Mouse (Mus musculus) urinary bladder, postnatal 25 days (tissue): ENCODE measurements around the gene Pid1.
"Not testable (repeated sequence)": the region's sequence is repeated elsewhere in the genome, so short reads cannot be mapped to it uniquely, and the experiment has no call there.

ENCODE experiments used
- DNase-seq: peaks from one replicate; pipeline ENCODE4 v3.0.0; 2022; ENCODE audit warnings: low spot score

Gene Pid1

DNA sequence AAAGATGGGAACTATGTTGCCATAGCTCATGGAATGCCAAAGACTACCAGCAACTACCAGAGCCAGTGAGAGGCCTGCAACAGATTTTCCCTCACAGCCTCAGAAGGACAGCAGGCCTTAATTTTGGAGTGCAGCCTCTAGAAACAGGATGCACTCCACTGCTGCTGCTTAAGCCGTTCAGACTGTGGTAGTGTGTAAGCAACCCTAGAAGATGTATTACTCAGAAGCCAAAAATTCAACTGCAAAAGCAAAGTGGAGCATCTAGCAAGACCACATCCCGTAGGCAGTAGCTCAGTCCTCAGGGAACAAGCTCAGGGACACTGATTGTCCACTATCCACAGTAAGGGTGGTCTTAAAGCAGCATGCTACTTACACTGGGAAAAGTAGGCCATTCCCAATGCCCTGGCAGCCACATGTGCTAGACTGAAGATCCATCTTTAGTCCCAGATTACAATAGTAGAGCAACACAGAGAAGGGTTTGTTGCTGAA lies 92.2 kb downstream of the Pid1 start:
- DNase-seq: no peak

DNA sequence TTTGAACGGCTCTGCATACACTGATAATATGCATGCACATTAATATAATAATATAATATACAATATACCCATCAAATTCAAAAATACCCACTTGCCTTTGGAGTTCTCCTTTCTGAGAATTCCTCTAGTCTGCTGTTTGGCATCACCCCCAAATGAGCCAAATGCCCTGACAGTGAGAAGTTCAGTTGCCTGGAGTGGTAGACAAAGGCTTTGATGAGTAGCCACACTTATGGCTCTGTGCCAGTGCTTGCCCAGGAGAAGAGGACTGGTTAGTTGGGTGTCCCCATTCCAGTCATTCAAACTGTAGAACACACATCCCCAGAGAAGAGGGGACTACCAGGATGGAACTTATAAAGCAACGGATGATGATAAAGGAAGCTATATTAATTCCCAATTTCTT lies 106.3 kb downstream of the Pid1 start:
- DNase-seq: no peak

DNA sequence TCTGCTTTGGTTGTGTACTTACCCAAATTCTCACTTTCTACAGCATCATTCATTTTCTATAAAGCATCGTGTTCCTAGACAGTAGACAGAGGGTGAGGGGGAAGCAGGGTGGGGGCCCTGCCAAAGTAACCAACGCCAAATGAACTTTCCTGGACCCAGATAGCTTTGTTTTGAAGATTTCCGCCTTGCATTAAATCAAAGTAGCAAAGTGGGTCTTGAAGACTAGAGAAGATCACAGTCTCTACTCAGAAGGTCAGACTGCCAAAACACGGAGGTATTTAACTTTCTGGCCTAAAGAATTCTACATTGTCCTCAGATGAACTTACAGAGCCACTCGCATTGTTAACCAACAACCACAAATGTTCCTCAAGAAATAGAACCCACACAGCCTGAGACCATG lies 109.6 kb downstream of the Pid1 start:
- DNase-seq: no peak

DNA sequence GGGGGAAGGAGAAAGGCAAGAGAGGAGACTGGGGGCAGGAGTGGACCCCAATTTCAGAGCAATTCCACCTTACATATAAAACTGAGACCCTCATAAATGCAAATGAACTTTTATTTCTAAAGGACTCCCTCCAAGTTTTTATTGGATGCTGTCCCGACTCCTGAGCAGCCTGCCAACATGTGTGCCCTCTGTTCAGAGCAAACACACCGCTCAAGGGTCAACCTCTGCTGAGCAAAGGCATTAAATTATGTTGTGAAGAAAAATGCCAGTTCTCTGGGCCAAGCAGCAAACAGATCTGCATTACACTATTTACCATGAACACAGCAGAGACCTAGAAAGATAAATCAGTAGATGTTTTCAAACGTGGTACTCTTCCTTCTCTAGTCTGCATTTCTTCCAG lies 110.1 kb downstream of the Pid1 start:
- no peak for DNase-seq

DNA sequence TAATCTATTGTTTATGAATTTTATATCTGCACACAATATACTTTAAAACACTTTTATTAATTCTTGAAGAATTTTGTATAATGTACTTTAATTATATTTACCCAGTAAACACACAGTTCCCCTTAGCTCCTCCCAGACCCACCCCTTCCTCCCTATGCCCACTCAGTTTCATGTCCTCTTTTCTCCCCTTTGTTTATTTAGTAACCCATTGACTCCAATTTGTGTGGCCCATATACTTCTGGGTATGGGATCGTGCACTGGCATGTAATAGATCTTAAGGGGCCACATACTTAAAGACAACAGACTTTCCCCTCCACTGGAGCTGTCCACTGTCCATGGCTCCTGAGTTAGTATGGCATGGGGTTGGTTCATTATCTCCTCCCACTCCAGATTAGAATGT lies 112.8 kb downstream of the Pid1 start:
- DNase-seq: no peak

DNA sequence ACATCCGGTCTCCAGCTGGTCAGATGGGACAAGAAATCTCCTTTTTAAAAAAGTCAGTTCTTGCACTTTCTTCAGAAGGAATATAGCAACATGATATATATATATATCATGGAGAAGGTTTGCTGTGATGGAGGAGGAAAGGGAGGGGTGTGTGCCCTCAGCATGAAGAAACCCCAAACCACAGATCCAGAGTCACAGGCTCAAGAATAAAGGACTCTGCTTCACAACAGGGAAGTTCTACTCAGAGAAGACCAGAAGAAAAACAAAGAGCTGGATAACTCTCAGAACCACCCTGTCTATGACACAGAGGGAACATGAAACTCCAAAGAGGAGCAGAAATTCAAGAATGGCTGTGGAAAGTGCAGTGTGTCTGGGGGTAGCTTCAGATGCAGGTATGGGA lies 113.2 kb downstream of the Pid1 start:
- no peak for DNase-seq

DNA sequence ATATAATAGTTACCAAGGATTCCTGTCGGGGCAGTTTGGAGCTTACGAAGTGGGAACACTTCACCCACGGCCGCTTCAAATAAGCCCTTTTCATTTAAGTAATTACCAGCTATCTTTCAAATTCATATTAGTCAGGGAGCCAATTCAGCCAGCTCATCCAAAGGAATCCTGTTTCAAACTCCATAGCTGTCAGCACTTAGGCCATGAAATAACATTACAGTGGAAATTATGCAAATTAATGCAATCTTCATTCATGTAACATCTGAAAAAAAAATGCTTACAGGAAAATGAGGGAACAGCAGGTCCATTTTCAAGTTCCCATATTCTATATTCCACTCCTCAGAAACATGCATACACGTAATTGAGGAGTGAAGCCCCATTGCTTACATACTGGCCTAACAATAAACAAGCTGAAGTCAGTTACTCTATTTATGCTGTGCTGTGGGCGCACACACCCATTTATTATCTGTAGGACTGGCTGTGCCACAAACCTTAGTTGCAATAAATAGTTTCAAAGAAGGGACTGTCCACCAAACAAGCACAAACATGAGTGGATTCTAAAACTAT lies 114.1 kb downstream of the Pid1 start:
- no peak for DNase-seq

DNA sequence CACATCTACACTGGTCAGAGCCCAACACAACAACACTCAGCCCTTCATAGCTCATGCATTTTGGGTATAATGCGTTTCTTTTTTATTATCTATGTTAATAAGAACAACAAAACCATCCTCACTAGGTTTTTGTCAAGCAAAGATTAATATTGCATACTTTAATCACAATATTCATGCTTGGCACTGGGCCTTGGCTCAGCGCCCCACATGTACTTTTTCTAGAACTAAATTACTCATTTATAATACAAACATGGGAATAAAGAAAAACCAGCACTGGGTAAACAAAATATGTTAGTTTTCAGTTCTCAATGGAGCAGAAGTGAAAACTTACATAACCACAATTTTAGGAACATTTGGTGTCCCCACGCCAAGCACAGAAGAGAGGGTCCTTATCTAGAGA lies 116.9 kb downstream of the Pid1 start:
- DNase-seq: peak; percentile 17

DNA sequence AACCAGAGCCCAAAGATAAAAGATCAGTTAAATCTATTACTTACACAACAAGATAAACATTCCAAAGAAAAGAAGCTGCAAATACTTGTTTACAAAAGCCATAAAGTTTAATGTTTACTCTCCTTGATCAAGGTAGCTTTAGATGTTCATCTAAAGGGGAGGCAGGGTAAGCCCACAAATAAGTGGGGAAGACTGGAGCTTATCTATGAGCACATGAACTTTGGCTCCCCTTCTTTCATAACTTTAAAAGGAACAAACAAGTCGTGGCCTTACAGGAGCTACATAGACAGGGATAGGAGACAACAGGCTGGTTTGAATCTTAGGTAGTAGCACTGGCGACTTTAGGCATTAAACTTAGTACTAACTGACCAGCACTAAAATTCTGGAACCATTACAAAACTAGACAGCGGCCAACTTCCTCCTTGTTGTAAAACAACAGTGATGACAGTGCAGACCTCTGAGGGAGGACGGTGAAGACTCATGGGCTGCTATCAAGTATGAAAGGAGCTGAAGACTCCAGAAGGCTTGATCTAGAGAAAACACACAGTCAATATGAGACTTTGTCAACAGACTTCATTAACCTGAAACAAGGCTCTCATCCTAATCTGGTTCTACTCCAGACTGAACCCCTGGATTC lies 122.7 kb downstream of the Pid1 start:
- no peak for DNase-seq

DNA sequence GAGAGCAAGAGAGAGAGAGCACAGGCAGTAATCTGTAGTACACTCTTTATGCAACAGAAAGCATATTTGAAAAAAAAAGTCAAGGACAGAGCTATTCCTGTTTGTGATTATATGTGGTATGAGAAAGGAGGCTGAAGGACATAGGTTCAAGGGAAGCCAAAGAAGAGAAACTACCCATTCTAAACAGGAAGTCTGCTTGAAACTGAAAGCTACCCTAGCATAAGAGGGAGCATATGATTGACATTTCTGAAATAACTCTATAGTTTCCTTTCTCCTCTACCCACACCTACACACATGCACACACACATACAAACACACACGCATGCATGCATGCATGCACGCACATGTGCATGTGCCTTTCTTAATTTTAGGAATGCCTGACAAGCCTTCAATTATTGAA lies 123.8 kb downstream of the Pid1 start:
- no peak for DNase-seq

DNA sequence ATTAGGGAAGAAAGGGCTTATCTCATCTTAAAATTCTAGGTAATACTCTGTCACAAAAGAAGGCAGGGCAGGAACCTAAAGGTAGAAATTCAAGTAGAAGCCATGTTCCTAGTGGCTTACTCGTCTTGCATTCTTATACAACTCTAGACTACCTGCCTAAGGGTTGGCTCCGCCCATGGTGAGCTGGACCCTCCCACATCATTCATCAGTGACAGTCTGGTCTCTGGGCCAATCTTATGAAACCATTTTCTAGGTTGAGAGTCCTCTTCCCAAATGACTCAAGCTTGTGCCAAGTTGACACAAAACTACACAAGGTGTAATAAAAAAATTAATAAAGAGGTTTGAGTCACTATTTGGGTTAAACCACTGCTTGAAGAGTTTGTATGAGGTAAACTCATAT lies 133.5 kb downstream of the Pid1 start:
- DNase-seq: no peak

DNA sequence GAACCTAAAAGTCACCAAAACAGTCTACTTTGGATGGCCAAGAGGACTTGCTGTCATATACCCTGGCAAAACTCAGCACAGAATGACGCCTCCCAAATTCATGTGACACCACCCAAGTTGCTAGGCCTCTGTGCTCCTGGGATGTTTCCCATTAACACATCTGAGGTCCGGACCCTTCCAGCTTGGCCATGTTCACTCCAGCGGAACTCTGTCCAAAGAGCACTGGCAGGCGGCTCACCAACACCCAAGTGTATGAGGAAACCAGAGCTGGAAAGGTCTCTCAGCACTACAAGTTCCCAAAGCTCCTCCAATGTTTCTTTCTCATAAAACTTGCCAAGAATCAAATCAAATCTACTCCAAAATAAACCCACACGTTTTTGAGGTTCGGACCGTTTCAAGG lies 138.4 kb downstream of the Pid1 start:
- no peak for DNase-seq

DNA sequence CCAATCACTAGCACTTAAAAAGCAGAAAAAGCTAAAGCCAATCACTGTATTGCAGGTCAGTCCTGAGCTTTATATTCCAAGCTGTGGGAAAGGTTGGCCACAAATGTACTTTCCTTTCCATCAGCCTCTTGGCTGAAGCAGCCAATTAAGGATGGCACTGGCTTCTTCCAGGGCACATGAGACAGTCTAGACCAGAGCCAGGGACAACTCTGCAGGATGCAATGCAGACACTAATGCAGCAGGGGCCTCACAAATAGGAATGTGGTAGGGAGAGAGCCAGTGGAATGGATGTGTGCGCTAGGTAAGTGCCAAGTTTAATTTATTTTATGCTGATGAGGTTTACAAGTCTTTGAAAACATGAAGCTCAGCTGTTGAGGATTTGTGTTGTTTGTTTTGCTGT lies 141.9 kb downstream of the Pid1 start:
- no peak for DNase-seq

DNA sequence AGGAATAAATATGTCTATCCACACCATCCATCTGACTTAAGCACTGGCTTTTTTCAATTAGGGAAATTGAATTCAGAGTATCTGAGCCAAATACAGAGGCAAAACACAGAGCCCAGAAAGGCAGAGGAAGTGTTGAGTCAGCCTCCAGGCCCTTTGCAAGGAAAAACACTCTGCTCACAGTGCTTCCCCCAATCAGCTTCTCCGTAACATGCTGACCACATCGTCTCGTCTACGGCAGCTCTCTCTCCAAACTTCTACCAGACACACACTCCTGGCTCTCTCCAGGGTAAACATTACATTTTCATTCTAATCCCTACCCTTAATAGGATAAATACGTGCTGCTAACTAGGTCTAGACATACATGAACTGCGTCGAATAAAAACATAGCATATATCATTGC lies 145.4 kb downstream of the Pid1 start:
- DNase-seq: no peak

DNA sequence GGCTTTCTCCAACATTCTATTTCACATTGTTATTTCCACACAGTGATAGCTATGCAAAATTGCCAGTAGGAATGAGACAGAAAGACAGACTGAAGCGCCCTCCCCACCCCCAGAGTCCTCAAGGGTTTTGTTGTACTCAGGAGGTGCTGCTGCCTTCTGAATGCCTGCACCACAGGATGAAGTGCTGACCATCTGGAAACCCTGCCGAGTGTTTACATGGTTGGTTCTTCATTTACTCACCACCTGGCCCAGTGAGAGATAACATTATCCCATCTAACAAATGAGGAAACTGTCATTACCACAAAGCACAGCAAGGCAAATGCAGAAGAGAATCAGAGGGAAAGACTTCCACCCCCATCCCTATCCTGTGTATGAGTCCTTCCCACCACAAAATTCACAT lies 146.2 kb downstream of the Pid1 start:
- DNase-seq: no peak

DNA sequence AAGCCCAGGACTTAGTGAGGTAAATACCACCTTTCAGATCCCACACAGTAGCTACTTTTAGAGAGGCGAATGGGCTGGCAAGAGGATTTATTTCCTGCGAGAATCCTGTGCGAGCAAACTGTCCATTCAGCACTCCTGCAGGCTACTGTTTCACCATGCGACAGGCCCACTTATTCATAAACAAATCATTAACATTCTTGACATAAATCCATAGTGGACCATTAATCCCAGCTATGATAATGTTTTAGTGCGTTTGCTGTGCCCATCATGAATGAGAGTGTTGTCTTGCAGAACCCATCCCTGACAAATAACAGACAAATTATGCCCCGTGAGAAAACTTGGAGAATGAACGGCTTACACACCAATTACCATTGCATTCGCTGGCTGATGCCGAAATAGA lies 152.5 kb downstream of the Pid1 start:
- no peak for DNase-seq

DNA sequence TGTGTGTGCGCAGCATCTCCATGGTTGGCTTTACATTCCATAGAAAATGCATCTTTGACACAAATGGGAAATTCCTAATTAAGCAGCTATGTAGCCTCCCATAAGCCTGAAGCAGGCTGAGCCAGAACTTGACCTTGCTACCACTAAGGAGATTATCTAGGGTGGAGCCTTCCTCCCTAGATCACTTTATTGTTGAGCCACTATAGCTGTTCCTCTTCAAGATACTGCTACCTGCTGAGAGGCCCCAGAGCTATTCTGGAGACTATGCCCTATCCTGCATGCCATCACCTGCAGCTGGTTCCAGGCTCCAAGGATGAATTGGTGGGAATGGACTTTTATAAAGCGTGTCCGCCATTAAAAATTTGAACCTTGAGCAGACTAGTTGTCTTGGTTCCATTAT lies 158.2 kb downstream of the Pid1 start:
- not testable (repeated sequence) for DNase-seq

DNA sequence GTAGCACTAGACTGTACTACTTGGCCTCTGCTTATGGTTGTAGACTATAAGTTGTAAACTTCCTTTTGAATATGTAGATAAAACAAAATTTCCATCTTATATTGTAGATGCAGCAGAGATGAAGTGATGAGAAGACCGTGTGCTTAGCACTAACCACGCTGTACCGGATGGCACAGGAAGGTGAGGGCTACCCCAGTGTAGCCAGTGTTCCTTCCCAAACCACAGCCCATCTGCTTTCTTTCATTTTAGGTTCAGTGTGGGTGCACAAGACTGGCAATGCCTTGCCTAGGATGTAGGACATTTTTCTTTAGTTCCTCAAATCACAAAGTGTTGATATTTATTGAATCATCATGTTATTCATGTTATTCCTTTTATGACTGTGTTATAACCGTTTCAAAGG lies 160.5 kb downstream of the Pid1 start:
- DNase-seq: no peak

DNA sequence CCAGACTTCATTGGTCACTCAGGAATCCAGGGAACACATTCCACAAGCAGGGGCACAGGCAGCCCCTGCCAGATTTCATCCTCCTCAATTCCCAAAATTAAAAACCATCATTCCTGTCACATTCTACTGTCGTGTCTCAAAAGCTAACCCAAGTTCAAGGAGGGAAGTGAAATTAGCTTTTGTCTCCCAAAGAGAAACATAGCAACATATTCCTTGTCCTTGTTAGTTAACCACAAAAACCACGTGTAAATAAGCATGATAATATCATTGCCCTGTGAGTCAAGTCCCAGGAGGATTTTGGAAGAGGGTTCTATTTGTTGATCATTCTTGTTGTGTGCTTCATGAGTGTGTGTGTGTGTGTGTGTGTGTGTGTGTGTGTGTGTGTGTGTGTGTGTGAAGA lies 164.1 kb downstream of the Pid1 start:
- DNase-seq: no peak

DNA sequence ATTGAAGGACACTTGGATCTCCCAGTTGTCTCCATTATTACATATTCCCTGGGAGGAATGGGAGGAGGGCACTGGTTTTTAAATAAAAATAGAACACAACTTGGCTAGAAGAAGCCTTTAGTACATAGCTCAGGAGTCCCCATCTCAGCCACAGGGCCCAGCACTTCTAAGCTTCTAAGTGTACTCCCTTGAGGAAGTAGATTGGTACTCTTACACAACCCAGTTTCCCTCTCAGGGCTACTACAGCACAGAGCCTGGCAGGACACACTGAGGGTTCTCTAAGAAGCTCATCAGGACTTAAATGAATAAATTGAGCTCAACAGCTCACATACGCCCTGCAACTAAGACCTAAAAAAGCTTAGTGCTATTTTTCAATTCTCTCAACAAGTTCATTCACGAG lies 165.1 kb downstream of the Pid1 start:
- no peak for DNase-seq

DNA sequence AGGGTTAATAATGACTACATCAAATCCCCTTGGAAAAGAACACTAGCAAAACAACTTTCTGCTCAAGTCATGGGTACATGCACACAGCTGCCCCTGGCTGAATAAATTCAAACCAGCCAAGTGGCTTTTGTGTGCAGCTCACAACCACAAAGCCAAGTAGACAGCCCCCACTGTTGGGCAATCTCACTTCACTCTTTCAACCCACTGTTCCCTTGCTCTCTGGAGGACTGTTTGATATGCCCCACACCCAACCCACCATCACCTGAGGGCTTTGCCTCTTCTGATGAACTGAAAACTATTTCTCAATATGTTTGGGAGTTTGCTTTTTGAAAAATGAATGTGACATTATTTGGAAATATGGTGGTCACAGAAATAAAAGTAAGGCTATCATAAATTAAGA lies 171.8 kb downstream of the Pid1 start:
- no peak for DNase-seq

DNA sequence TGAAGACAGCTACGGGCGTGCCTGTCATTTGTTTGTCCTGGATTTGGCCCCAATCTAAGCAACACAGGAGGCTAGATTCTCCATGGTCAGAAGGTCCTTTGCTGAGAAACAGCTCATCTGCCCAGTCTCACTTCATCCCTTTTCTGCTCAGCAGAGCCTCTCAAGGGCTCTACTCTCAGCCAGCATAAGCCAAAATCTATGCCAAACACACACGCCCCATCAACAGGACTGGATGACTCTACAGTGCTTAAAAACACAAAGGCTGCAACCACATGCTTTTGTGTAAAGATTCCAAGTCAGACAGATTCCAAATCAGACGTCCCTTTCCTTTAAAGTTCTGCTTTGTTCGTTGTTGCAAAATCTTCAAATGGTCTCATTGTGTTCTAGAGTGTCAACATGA lies 174.5 kb downstream of the Pid1 start:
- DNase-seq: no peak

DNA sequence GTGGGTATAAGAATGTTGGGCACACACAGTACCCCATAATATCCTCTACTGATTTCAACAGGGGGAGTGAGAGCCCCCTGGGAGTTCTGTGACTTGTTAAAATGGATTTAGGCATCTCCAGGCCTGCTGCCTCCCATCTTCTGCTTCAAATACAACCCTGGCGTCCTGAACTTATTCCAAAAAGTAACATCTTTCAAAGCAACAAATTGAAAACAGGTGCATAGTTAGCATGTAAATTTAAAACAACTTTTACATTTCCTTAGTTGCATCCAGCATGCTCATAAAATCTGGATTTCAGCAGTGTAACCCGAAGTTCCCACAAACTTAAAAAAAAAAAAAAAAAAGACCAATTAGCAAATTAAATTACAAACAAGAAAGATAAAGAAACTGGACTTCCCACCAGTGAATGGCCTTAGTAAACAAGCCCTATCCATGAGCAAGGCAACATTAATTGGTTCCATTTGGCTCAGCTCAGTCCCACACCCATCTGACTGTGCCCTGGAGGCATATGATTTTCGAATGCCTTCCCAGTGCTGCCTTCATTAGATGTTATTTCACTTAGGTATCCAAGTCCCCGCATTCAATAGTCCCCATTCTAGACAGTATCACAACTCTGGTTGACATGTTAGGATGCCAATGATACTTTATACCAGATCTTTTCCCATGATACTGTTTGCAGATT lies 177.1 kb downstream of the Pid1 start:
- no peak for DNase-seq

DNA sequence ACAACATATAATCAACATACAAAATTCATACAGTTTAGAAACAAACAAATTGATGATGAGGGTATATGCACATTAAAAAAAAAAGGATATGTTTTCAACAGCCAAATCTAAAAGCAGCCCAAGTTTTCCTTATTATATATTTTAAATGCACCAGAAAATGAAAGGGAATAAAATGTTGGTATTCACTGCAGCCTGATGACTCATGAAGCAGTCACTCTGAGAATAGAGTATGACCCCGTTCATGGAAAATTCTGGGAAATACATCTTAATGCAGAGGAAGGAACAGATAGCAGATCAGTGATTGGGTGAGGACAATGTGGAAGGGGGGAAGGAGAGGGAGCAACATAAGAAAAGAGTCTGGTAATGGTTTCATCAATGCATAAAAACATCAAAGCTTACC lies 186.3 kb downstream of the Pid1 start:
- no peak for DNase-seq
